Mouse (Mus musculus): Measurements from ENCODE around the gene Gabpb1.

The Gabpb1 gene

DNA sequence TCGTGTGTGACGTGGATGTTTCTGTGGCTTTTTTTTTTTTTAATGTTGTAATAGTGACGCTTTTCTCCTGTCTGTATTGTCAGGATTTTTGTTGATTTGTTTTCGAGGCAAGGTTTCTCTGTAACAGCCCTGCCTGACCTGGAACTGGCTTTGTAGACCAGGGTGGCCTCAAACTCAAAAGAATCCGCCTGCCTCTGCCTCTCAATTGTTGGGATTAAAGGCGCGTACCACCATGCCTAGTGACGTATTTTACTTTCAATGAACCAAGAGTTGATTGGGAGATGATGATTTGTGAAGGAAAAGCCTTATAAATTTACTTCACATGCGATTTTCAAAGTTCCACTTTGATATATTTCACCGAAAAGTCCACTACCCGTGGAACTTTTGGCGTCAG, at the start of gene Gabpb1:
TSS of gene Gabpb1 (minus strand) at position 216 of the 394 bp plus-strand sequence.
- no peak for DNase-seq

DNA sequence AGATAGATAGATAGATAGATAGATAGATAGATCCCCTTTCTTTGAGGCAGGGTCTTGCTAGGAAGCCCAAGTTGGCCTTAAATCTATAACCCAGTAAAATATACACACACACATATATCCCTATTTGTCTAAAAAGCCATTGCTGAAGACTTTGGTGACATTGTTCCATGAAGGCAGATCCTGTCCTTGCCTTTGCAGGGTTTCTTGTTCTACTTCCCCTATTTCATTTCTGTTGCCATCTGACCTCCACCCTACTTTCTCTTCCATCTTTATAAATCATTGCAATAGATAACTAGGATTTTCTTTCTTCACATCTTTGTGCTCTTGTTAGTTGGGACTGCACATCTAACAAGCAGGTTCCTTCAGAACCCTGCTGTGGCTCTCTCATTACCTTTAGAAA, 36.8 kb upstream of the Gabpb1 start:
- no peak for DNase-seq

DNA sequence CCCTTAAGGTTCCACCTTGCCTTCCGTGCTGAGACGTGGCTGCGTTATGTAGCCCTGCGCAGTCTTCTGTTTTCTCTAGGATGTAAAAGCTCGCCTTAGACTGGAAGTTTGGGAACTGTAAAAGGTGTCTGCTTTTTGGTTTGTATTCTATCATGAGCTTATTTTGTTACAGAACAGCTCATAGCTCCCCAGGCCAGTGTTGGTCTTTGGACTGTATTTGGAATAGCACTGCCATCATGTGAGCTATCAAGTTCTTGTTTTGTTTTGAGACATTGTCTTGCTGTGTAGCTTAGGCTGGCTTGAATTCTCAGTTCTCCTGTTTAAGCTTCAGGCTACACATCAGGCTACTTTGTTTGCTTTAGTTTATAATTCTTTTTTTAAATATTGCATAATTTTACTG, 36.4 kb upstream of the Gabpb1 start:
- DNase-seq: peak; percentile 34

DNA sequence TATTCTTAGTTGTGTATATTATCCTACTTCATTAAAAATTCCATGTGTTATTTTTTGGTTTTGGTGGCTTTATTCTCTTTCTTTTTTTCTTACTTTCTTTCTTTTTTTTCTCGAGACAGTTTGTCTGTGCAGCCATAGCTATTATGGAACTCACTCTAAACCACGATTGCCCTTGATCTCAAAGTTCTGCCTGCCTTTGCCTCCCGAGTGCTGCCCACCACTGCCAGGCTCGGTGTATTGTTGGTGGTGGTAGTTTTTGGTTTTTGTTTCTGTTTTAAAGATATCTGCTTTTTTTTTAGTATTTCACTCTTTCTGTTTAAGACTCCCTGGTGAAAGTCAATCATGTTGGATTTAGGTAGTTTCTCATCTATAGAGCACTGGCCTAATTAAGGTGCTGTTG, 32.2 kb upstream of the Gabpb1 start:
- DNase-seq: no peak

DNA sequence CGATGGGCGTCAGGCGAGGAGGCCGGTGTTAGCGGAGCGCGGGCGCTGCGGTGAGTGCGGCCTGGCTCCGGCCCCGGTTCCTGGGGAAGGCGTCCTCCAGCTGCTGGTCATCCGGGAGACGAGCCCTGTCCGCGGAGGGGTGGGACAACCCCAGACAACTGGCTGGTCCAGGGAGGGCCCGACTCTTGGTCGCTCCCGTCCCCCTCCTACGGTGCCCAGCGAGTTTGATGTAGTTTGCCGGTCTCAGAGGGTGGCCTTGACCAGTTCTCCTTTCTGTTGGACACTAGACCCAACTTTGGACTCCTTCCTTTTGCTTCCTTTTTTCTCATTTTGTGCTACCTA, 31.3 kb upstream of the Gabpb1 start:
- no peak for DNase-seq

DNA sequence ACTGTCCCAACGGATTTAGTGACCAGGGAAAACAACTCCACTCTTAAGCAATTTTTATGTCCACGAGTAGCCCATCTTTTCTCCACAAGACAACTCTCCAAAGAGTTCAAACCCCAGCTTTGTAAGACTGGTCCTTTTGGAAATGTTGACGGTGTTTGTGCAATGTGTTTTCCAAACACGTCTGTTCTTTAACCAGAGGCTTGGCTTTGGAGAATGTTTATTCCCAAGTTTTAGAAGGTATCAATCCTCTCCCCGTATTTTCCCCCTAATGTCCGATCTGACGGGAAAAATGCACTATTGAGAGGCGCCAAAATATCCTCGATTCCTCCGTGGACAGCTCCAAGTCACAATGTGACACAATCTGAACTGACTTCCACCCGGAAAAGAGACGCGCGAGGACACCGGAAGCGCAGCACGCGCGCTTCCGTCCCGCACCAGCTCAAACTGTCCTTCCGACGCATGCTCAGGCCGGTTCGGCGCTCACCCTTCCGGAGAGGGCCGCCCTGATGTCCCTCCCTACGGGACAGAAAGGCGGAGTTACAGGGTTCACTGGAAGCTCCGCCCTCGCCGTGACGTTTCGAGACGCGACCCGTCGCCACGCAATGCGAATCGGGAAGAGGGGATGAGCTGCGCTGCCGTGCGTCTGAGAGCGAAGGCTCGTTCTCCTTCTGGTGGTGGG, 30.8 kb upstream of the Gabpb1 start, which contains the start of gene Usp8:
TSS of gene Usp8 (plus strand) at position 570 of the 679 bp plus-strand sequence.
- peak; percentile 96 for DNase-seq

DNA sequence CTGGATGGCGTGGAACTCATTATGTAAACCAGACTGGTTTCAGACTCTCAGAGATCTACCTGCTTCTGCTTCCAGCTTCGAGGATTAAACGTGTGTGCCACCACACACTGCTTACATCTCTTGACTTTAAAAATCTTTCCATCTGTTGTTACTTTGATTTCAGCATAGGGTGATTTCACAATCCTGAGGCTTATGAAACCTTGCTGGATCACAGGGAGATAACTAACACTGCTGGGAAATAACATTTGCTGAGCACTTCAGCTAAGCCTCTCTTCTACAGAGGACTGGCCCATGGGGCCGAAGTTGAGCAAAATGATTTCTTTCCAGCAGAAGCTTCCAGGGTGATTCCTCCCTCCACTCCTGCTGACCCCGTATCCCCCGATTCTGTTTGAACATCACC, 19.1 kb upstream of the Gabpb1 start:
- no peak for DNase-seq

DNA sequence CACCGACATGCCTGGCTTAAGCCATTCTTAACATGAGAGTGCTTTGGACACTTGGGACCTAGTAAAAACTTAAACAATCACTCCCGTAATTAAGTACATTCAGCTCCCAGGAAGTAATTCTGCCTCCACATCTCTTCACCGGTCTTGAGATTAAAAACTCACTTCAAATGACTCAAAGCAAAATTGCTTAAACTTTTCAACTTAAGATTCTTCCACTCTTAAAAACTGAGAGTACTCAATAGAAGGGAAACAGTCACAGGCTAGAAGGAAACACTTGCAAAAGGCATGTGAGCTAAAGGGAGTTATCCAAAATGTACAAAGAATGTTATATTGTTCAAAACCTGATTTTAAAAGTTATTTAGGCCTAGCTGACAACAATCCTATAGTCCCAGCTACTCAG, 15.2 kb upstream of the Gabpb1 start:
- DNase-seq: no peak

DNA sequence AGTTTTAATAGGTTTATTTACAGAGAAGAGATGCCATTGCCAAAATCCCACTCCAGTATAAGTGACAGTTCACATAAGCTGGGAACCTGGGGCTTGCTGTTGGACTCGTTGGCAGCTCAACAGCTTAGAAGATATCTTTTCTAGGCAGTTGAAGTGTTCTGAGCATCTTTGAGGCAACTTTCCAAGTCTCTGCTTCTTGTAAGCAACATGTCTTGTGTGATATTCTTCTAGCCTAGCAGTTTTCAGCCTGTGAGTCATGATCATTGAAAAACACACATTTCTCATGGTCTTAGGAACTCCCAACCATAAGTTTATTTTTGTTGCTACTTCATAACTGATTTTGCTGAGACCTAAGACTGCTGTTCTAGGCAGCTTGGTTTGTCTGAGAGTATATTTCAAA, 6.8 kb upstream of the Gabpb1 start:
- DNase-seq: no peak

DNA sequence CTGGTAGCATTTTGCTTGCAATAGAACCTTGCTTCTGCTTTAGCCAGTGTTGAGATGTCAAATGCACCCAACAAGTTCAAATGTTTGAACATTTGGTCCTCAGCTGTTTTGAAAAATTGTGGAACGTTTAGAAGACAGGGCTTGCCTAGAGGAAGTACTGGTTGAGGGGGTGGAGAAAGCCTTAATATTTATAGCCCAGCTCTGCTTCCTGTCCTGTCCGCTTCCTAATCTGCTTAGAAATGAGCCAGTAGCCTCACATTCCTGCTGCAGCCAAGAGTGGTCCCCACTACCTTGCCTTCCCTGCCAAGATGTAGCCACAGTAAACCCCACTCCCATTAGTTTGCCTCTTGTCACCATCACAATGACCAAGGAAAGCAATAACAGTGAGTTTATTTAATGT, 6.2 kb upstream of the Gabpb1 start:
- no peak for DNase-seq

DNA sequence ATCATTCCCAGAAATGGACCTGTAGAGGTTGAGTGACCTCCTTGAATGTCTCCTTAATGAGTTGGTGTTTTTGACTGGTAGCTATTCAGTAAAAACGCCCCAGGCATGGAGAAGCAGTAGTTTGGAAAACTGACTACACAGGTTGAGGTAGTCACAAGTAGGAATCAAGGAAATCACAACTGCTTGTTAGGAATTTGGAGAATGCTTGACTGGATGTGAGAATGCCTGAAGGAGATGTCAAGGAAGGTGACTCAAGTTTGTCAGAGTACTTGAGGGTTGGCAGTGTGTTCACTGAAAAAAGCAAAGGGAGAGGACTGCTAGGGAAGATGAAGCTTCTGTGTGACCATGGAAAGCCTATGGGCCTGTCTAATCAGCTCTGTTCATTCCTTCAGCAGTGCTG, 1.2 kb upstream of the Gabpb1 start:
- DNase-seq: no peak

DNA sequence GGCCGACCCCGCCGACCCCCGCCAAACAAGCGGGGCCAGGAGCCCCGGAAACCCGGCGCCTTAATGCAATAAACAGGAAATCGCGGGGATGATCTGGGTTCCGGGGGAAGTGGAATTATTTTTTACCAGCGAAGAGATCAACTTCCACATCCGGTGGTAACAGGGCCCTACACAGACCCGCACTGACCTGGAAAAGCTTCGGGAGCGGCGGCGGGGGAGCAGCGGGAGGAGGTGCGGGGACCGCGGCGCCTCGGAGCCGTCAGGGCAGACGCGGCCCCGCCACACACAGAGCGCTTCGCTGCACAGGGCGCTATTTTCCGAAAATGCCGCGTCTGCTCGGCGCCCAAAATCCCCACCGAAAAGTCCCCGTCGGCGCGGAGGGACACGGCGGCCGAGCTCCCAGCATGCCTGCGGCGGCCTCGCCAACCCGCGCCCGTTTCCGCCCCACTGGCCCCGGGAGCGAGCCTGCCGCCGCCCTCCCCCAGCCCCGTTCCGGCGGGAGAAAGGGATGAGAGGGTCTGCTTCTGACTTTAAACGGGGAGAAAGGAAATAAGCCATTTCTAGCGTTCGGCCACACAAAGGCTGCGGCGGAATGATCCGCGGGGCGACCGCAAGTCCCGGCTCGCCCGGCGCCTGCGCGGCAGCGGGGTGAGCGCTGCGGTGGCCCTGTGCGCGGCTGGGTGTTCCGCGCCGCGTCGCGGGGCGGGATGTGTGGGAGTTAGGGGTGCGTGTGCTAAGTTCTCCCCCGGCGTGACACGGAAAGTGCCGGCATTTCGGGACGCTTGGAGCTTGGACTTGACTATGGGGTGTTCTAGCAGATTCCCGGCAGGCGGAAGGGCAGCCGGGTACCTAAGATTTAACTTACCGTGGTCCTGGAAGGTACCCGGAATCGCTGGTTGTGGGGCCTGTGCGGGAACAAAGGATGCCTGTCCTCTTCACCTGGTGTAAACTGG, 692 bp downstream of the Gabpb1 start:
- peak; percentile 87 for DNase-seq

DNA sequence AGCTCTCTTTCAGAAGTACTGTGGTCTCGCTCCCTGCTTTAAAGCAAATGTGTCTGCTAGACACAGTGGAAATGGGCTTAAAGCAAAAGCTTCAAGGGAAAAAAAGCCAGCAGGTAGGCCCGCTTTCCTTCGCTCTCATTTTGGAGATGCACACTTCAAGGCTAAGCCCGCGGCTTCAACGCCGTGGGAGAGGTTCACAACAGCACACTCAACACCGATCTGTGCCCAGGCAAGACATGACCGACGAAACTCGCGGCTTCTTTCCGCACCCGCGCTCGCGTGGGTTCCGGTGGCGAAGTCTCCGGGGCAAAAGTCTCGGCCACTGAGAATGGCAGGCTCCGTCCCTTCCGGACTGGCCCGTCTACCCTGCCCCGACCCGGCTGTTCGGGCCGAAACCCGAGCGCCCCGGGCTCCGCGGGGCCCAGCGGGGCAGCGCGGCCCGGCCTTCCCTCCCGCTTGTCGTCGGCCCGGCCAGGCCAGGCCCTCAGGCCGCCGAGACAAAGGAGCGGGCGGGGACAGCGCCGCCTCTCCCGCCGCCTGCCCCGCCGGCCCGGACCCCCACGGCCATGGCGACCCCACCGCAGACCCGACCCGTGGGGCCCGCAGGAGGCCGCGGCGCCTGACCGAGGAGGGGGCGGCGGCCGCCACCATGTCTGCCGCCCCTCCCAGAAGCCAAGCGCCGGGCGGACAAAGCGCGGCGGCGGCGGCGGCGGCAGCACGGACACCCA, 1.5 kb downstream of the Gabpb1 start:
- DNase-seq: peak; percentile 33

DNA sequence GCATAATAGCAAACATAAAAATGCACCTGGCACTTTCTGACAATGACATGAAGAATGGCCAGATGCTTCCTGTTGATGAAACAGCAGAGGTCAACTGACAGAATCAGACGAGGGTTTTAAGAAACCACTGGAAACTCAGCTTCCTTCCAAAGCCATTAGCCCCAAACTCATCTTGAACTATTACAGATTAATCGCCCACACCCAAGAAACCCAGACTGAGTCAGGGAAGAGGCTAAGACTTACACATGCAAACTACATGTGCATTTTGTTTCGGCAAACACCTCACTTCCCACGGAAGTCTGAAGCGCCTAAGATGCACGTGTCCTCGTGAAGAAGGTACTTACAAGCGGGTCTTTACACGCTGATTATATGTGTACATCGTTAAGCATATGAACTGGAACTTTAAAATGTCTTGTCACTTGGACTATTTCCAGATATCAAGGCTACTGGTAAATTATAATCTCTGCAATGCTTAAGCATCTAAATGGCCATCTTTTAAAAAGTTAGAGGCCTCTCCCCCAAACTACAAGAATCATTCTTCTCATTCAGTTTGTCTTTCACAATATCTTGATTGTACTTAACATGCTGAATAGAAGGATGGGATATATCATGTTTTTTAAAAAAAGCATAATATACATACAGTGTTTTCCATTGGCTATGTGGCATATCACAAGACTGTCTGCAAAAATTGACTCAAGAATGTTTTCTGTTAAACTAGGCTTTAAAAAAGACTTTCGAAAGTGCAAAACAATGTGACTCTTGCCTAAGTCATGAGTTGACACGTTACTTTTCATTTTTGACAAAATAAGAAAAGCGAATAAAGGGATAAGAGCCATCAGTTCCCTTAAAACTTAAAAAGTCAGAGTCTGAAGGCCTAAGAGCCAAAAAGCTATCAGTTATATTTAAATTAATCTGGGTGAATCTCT, 2.6 kb downstream of the Gabpb1 start:
- DNase-seq: no peak

DNA sequence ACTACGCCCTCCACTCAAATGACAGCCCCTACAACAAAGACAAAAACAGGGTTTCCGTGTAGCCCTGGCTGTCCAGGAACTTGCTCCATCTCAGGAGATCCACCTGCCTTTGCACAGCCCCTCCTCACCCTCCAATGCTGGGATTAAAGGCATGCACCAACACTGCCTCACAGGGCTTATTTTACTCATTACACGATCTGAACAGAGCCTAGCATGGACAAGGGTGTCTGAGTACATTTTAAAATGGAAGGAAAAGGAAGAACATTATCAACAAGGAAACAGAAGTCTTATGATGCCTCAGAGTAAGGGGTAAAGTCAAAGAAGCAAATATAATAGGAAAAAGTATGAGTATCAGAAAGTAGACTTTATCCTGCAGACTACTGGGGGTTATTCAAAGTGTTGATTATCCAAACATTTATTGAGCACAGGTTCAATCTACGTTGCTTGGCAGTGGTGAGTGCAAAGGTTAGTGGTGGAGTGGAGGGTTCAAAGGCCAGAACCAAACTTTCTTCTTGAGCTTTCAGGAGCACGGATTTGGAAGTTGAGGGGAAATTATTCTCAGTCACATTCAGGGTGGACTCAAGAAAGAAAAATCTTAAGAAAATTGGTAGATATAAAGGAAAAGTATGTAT, 7.4 kb downstream of the Gabpb1 start:
- peak; percentile 53 for DNase-seq

DNA sequence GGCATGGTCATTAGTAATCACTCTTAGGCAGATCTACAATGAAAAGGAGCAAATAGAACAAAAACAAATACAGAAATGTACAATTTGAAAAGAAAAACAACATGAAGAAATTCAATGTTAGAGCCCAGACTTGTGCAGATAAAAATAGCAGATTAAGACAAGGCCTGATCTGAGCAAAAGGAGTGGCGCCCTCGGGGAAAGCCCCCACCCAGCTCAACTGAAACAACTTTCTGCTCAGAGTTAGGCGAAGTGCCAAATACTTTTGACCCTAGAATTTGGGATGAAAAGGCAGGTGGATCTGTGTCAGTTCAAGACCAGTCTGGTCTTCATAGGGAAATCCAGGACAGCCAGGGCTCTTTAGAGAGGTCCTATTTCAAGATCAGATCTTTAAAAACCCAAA, 10.2 kb downstream of the Gabpb1 start:
- DNase-seq: no peak

DNA sequence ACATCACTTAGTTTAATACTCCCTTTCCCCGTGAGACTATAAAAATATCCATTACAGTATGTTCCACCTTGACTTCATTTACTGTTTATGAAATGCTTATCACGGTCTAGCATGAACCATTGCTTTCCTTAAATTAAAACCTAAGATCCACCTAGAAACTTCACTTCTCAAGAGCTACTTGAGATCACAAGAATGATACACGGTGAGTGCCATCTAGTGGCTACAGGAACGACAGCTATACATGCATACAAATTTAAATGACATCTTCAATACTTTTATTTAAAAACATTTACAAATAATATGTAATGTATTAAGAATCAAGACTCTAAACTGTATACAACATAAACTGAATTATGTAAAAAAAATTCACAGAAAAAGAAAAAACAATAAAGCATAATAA, 12.7 kb downstream of the Gabpb1 start:
- DNase-seq: no peak

DNA sequence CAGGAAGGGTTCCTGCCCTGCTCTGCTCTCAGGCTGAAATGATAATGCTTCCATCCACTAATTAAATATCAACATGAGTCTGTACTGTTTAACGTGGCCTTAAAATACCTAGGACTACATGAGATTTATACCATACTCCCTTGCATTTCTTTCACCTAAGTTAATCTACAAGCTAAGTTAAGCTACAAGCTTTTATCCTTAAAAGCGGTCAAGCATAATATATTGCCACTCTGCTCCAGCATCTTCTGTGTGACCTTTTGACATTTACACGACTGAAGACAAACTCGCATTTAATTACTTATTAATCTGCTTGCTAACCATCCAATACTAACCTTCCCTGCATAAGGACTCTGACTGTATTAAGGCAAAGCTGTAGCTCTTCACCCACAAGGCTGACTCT, 23.2 kb downstream of the Gabpb1 start:
- DNase-seq: peak; percentile 56

DNA sequence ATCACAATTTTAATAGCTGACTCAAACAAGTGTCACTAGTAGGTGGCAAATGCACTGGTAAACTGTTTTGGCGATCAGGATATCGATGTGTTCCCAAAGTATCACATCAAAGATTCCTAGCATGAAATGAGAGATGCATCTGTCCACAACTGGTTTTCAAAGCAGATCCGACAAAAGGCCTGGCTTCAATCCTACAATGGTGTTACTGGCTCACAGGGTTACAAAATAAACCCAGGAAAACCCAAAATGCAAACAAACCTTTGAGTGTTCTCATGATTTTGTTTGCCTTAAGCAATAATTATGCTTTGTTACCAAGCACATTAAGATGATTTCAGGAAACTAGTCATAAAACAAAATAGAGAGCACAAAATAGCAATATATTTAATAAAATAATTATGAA, 28.4 kb downstream of the Gabpb1 start:
- DNase-seq: no peak

DNA sequence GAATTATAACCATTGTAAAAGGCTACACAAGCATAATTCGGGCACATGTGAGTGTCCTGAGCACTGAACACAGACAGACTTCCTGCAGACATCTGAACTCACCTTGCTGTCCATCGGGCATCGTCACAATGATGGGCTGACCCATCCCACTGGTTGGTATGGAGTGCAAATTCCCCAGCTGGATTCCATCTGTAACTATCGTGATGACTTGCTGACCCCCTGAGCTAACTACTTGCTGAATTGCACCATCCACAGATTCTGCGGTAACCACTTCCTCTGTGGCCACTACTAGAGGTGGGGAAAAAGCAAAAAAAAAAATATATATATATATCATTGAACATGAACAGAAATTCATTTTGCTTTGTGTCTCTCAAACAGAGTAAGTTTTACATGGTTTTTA, 29.7 kb downstream of the Gabpb1 start:
- no peak for DNase-seq

DNA sequence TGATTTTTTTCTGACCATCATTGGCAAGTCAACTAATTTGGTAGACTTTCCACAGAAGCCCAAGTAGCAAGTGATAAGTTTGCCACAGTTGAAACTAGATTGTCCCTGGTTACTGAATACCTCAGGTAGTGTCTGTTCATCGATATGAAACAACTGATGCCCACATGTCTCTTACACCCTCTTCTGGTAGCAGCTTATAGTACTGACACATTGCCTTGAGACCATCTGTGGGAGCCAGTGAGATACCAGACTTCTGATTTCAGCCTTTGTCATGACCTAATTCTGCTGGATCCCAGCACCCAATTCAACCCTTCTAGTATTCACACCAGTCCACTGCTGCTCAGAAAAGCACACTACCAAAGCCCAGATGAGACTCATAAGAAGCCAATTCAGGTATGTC, 31.4 kb downstream of the Gabpb1 start:
- DNase-seq: no peak

DNA sequence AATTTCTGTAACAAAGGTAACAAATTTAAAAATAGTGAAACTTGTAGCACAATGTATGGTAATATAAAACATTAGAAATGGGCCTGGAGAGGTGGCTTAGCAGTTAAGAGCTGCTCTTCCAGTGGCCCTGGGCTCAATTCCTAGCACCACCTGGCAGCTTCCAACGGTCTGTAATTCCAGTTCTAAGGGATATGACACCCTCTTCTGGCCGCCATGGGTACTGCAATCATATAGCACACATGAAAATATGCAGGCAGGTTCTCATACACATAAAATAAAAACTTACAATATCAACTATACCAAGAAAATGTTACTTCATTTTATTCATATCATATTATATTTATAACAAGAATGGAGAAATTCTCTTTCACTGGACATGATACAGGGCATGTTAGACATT, 35.8 kb downstream of the Gabpb1 start:
- no peak for DNase-seq
